Mouse (Mus musculus): Measurements from ENCODE around the gene Ptpn7.
"Not testable (repeated sequence)": the region's sequence is repeated elsewhere in the genome, so short reads cannot be mapped to it uniquely, and the experiment has no call there.

Ptpn7 gene

GRCm38 (mm10) chr1:135183941-135184570 is 51.6 kb downstream of the Ptpn7 start:
- in situ Hi-C loops (cut with MboI, MseI), result no loop called here

GRCm38 (mm10) chr1:135185936-135186335 is 53.4 kb downstream of the Ptpn7 start:
- in situ Hi-C loops (cut with MboI, MseI), result no loop called here

- in situ Hi-C loops (cut with MboI, MseI), result no loop called here
Measured at GRCm38 (mm10) chr1:135186427-135186826, 53.9 kb downstream of the Ptpn7 start.

GRCm38 (mm10) chr1:135187016-135187415 is 54.5 kb downstream of the Ptpn7 start:
- in situ Hi-C loops (cut with MboI, MseI), result not testable (repeated sequence)

- in situ Hi-C loops (cut with MboI, MseI), result no loop called here
Measured at GRCm38 (mm10) chr1:135188197-135188596, 55.7 kb downstream of the Ptpn7 start.

- in situ Hi-C loops (cut with MboI, MseI), result no loop called here
Measured at GRCm38 (mm10) chr1:135189186-135189585, 56.7 kb downstream of the Ptpn7 start.

GRCm38 (mm10) chr1:135194335-135194734 is 61.8 kb downstream of the Ptpn7 start:
- in situ Hi-C loops (cut with MboI, MseI), result not testable (repeated sequence)
